Mouse (Mus musculus) lung, postnatal 0 days (tissue): ENCODE measurements around the gene Tmprss13. TPM values are rescaled to one million over a fixed set of nuclear protein-coding genes. Genes with fewer than 3 reads are reported as not detected.

Experiments used
- ATAC-seq: fragments of 200-750 bp; cut with Nextera tagmentation; 2 replicates; pipeline ENCODE4 v1.8.0; 2017; ENCODE audit warnings: moderate library complexity
- DNase-seq: peaks from one replicate; pipeline ENCODE4 v3.0.0-alpha.2; 2016; ENCODE audit warnings: low spot score
- H3K27ac ChIP-seq: fragments of 300-500 bp; sonication (generic); 2 replicates; pipeline ENCODE4 v1.5.1; 2014; ENCODE audit warnings: antibody characterized with exemption, mild to moderate bottlenecking, low read length, mixed read lengths
- H3K27me3 ChIP-seq: fragments of 300-500 bp; sonication (generic); replicated peaks from 2 replicates; pipeline ENCODE4 v1.6.1; 2014; ENCODE audit warnings: low read length, mixed read lengths; ENCODE audit not compliant: insufficient read depth
- H3K36me3 ChIP-seq: fragments of 300-500 bp; sonication (generic); 2 replicates; pipeline ENCODE4 v1.6.1; 2014; ENCODE audit warnings: low read length, mixed read lengths; ENCODE audit not compliant: insufficient read depth
- H3K4me1 ChIP-seq: fragments of 300-500 bp; sonication (generic); 2 replicates; pipeline ENCODE4 v1.6.1; 2014; ENCODE audit warnings: antibody characterized with exemption, low read depth, low read length, mixed read lengths; ENCODE audit not compliant: insufficient read depth
- H3K4me2 ChIP-seq: fragments of 300-500 bp; sonication (generic); replicated peaks from 2 replicates; pipeline ENCODE4 v1.6.1; 2014; ENCODE audit warnings: low read depth, mild to moderate bottlenecking, low read length, moderate library complexity, mixed read lengths
- H3K4me3 ChIP-seq: fragments of 300-500 bp; sonication (generic); 2 replicates; pipeline ENCODE4 v1.5.1; 2014; ENCODE audit warnings: low read depth, low read length
- H3K9ac ChIP-seq: fragments of 300-500 bp; sonication (generic); replicated peaks from 2 replicates; pipeline ENCODE4 v1.6.1; 2014; ENCODE audit warnings: low read depth, mild to moderate bottlenecking
- H3K9me3 ChIP-seq: fragments of 300-500 bp; sonication (generic); 2 replicates; pipeline ENCODE4 v1.6.1; 2016; ENCODE audit warnings: low read length, mixed read lengths
- CTCF ChIP-seq: IDR thresholded peaks from 2 replicates; pipeline ENCODE4 v1.5.1; 2016; ENCODE audit warnings: antibody characterized with exemption, mild to moderate bottlenecking
- EP300 ChIP-seq: IDR thresholded peaks from 2 replicates; pipeline ENCODE4 v1.6.1; 2016; ENCODE audit warnings: antibody characterized with exemption, mild to moderate bottlenecking, control low read depth
- WGBS: fragments of 180-500 bp; shearing (Covaris S2); extraction: QIAGEN DNeasy Blood & Tissue Kit; methylation state at CpG from one replicate; pipeline ENCODE4 v1.1.7; 2014; 5-methylcytosine and 5-hydroxymethylcytosine counted together
- polyA plus RNA-seq: library from polyadenylated mRNA; unstranded; fragments of >200 nt; fragmentation: Nextera tagmentation; extraction: Ambion mirVana; gene quantifications from 2 replicates; pipeline ENCODE4 v1.2.1, GENCODE M21; 2015

The Tmprss13 gene
- polyA plus RNA-seq, 1 experiment from 2014 or later: 0.86 TPM

DNA sequence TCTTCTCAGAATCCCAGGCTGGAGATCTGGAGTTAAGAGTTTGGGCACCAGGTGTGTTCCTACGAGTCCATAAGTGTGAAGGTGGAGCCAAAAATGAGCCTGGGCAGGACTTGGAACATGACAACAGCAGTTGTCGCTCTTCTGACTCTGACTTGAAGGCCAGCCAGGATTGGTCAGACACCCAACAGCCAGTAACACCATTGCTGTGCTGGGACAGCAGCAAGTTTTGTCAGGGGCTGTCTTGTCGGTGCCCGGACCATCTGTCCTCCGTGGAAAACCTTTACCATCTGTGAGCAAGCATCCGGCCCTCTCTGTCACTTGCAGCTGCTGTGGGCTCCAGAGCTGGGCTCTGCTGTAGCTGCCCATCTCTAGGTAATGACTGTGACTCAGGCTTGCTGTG lies 27.4 kb downstream of the Tmprss13 start:
- Histone ChIP-seq H3K4me3 (no peak overlapping the region), H3K4me1 (no peaks in the 10 kb centered on the region), H3K27me3 (no peaks in the 10 kb centered on the region), H3K36me3 (no peaks in the 10 kb centered on the region), H3K9me3 (no peaks in the 10 kb centered on the region), H3K9ac (no peak overlapping the region), H3K4me2 (no peak overlapping the region), H3K27ac (no peak overlapping the region)
- no peak for ATAC-seq
- TF ChIP-seq EP300: no peak
- no peak for TF ChIP-seq CTCF
- DNase-seq: no peak
- WGBS: 63% methylated on average over 6 of the region's 6 CpGs

DNA sequence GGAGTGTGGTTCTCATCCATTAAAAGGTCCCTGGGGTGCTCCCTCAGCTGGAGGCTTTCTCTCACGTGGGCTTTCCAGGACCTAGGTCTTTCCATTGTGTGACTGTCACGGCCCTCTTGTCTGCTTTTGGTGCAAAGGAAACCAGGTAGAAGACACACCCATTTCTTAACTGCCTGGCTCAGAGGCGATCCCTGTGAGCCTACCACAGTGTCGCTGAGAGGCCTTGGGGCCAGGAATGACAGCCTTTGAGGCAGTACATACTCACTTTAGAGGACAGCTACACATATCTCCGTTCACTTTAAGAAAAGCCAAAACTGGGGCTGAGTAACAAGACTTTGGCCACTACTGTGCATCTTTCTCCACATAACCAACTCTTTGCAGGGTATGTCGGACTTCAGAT lies 29.7 kb downstream of the Tmprss13 start:
- Histone ChIP-seq H3K4me1 (no peaks in the 10 kb centered on the region), H3K9ac (no peak overlapping the region), H3K27ac (no peak overlapping the region), H3K4me3 (no peak overlapping the region), H3K4me2 (no peak overlapping the region), H3K9me3 (no peaks in the 10 kb centered on the region), H3K36me3 (no peaks in the 10 kb centered on the region), H3K27me3 (no peaks in the 10 kb centered on the region)
- TF ChIP-seq EP300 (no peak), CTCF (no peak)
- ATAC-seq: no peak
- 66% methylated on average over 6 of the region's 6 CpGs for whole genome bisulfite sequencing
- DNase-seq: no peak

DNA sequence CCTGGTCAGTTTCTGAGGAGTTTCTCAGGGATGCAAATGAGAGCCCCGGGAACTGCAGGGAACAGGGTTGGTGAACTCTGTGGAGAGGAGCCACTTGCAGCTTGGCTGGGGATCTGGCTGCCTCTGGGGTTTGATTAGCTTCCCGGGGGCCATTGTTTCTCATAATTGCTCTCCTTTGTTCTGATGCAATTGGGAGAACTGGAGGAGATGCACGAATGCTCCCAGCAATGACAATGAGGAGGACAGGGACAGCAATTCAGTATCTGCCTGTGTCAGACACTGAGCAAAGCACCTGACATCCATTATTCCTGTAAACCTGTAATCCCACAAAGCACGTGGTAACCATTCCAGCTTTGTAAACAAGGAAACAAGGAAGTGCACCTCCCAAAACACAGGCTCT lies 30.3 kb downstream of the Tmprss13 start:
- Histone ChIP-seq H3K36me3 (no peaks in the 10 kb centered on the region), H3K4me3 (no peak overlapping the region), H3K27me3 (no peaks in the 10 kb centered on the region), H3K4me2 (no peak overlapping the region), H3K9me3 (no peaks in the 10 kb centered on the region), H3K9ac (no peak overlapping the region), H3K27ac (no peak overlapping the region), H3K4me1 (no peaks in the 10 kb centered on the region)
- whole genome bisulfite sequencing: 46% methylated on average over 4 of the region's 4 CpGs
- TF ChIP-seq CTCF: no peak
- no peak for TF ChIP-seq EP300
- ATAC-seq: no peak
- DNase-seq: no peak

DNA sequence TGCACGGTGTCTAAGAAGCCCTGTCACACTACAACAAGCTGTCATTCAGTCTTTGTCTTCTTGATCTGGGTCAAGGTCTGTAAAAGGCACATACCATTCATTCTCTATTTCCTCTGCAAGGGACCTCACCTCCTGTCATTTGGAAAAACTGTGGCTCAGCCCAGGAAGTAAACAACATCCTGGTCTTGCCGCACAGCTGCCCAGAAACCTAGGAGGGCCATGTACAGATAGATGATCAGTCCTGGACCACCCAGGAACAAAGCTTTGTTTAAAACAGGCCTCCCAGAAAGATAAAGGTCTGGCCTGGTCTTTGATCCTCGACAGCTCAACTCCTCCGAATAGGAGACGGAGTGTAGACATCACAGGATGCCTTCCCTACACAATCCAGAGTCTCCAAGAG lies 31.0 kb downstream of the Tmprss13 start:
- no peak for TF ChIP-seq CTCF
- no peak for TF ChIP-seq EP300
- WGBS: 14% methylated on average over 5 of the region's 5 CpGs
- no peak for ATAC-seq

DNA sequence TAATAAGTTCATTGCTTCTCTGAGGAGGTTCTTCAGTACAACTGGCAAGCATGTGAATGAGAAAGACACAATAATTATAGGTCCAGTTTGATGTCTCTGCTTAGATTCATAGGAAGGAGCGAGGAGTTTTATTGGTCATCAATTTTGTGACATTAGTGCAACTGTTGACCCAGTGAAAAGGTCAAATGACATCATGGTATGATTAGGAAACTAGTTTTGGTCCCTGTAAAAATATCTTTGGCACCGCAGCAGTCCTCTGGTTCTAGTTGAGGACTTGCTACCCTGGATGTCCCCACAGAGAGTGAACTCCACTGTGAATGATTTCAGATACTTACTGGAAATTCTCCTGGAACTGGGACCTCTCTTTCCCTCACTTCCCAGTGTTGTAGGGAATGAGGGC lies 36.3 kb downstream of the Tmprss13 start:
- no peak for ATAC-seq

More for the DNA sequence above, 31.0 kb downstream of the Tmprss13 start:
- Histone ChIP-seq H3K9ac (no peak overlapping the region), H3K4me3 (no peak overlapping the region), H3K4me1 (no peaks in the 10 kb centered on the region), H3K27ac (no peak overlapping the region), H3K36me3 (no peaks in the 10 kb centered on the region), H3K27me3 (no peaks in the 10 kb centered on the region), H3K9me3 (no peaks in the 10 kb centered on the region), H3K4me2 (no peak overlapping the region)
- DNase-seq: no peak

DNA sequence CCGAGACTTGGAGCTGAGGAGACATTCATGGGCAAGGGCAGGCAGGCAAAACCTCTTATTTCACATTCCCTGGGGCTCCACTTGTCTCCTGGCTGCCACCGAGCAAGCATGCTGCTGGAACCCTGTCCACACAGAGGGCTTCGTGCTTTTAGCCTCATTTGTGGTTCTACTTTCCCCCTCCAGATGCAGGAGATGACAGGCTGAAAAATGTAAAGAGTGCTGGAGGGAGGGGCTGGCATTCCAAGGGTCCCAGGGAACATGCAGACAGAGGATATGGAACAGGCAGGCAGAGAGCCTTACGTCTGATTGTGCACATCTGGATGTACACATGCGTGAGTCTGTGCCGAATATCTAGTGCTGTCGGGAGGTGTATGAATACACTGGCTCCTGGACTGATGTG lies 39.5 kb downstream of the Tmprss13 start:
- H3K36me3 ChIP-seq: no peaks in the 10 kb centered on the region
- no peaks in the 10 kb centered on the region for H3K9me3 ChIP-seq
- H3K4me1 ChIP-seq: no peaks in the 10 kb centered on the region
- H3K4me2 ChIP-seq: no peak overlapping the region
- TF ChIP-seq CTCF (no peak), EP300 (no peak)
- no peaks in the 10 kb centered on the region for H3K27me3 ChIP-seq
- 40% methylated on average over 7 of the region's 7 CpGs for WGBS
- H3K9ac ChIP-seq: no peak overlapping the region
- ATAC-seq (no peak), DNase-seq (no peak)
- no peak overlapping the region for H3K27ac ChIP-seq
- no peak overlapping the region for H3K4me3 ChIP-seq

More for the DNA sequence above, 36.3 kb downstream of the Tmprss13 start:
- Histone ChIP-seq H3K4me3 (no peak overlapping the region), H3K27me3 (no peaks in the 10 kb centered on the region), H3K9me3 (no peaks in the 10 kb centered on the region), H3K36me3 (no peaks in the 10 kb centered on the region), H3K27ac (no peak overlapping the region), H3K9ac (no peak overlapping the region), H3K4me1 (no peaks in the 10 kb centered on the region), H3K4me2 (no peak overlapping the region)
- DNase-seq: no peak
- TF ChIP-seq CTCF: no peak
- no peak for TF ChIP-seq EP300
- WGBS: 70% methylated on average over 2 of the region's 2 CpGs

DNA sequence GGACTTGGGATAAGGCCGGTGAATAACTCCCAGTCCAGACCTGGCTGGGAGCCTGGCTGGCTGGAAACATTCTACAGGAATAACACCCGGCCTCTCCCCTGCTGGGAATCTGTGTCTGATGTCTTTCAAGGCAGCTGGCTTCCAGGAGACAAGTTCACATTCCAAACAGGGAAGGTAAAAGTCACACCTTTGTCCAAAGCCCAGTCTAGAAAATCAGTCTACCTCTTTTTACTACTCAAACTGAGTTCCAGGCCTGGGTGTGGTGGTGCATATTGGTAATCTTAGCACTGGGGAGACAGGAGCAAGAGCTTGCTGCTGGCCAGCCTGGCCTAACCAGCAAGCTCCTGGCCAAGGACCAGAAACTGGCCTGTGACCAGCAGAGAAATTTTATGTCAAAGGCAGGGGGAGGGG lies 43.2 kb downstream of the Tmprss13 start:
- Histone ChIP-seq H3K9ac (no peak overlapping the region), H3K27me3 (no peaks in the 10 kb centered on the region), H3K9me3 (no peaks in the 10 kb centered on the region), H3K4me1 (no peaks in the 10 kb centered on the region), H3K4me2 (no peak overlapping the region), H3K27ac (no peak overlapping the region), H3K4me3 (no peak overlapping the region), H3K36me3 (no peaks in the 10 kb centered on the region)
- DNase-seq (peak; percentile 22), ATAC-seq (peak; percentile 32; the same call in 1 of the 2 replicates)
- WGBS: 18% methylated on average over 2 of the region's 2 CpGs
- TF ChIP-seq CTCF: no peak
- TF ChIP-seq EP300: no peak
